Mouse (Mus musculus): ENCODE measurements around the gene Myh14. TPM values are rescaled to one million over a fixed set of nuclear protein-coding genes. Genes with fewer than 3 reads are reported as not detected.

The Myh14 gene
- total and polyA plus RNA-seq, 3 experiments: 0.09 to 1.5 (median 0.60) TPM

GRCm38 (mm10) chr7:44586930-44587329, 83.7 kb downstream of the Myh14 start:
- no peak overlapping the region for H3K9ac ChIP-seq (ENCODE audit: insufficient read depth, low read depth)
- dilution Hi-C loops (cut with MboI; ENCODE audit: extremely low pct_ligation_motif_present, extremely low pct_unique_long_range_greater_than_20kb, low sequenced_read_pairs): no loop called here
- no peak overlapping the region for H3K4me3 ChIP-seq (replicated peaks in 1 of 3; ENCODE audit: low read depth in 2 of 3, low read length in 2 of 3, poor library complexity in 1 of 3)

GRCm38 (mm10) chr7:44586518-44586917, 84.1 kb downstream of the Myh14 start:
- H3K27me3 ChIP-seq (replicated peaks): peaks cover 4% of the 10 kb centered on the region

More at GRCm38 (mm10) chr7:44586930-44587329, 83.7 kb downstream of the Myh14 start:
- no peak for DNase-seq (ENCODE audit: extremely low read depth)
- Histone ChIP-seq H3K9me3 (replicated peaks; ENCODE audit: low read length) (peaks cover 2% of the 10 kb centered on the region), H3K27me3 (replicated peaks) (peaks cover 8% of the 10 kb centered on the region), H3K36me3 (replicated peaks in 1 of 2; ENCODE audit: control insufficient read depth in 1 of 2, insufficient read depth in 1 of 2, low read length in 1 of 2) (peaks cover 31 to 62% of the 10 kb centered on the region in 2 experiments), H3K4me1 (ENCODE audit: control insufficient read depth in 1 of 2, insufficient read depth in 2 of 2) (peaks cover 9 to 32% of the 10 kb centered on the region in 2 experiments), H3K79me2 (replicated peaks; ENCODE audit: control insufficient read depth, extremely low read depth, insufficient read depth, poor library complexity, severe bottlenecking) (no peaks in the 10 kb centered on the region), H3K27ac (ENCODE audit: insufficient read depth, low read depth) (no peak overlapping the region), H3K4me2 (ENCODE audit: insufficient read depth, low read depth, poor library complexity, severe bottlenecking) (no peak overlapping the region)
- TF ChIP-seq RCOR1 (conservative IDR thresholded peaks at IDR 0.05; ENCODE audit: low read depth, low read length): no peak
- TF ChIP-seq CTCF (conservative IDR thresholded peaks at IDR 0.05 in 1 of 2, IDR thresholded peaks at IDR 0.05 in 1 of 2; ENCODE audit: low read depth in 2 of 2, low read length in 2 of 2): no peak
- TF ChIP-seq NRF1 (IDR thresholded peaks at IDR 0.05; ENCODE audit: low read depth, low read length): no peak
- TF ChIP-seq PAX5 (IDR thresholded peaks at IDR 0.05; ENCODE audit: low read length): no peak
- TF ChIP-seq SIN3A (IDR thresholded peaks at IDR 0.05; ENCODE audit: low read length): no peak
- TF ChIP-seq ETS1 (conservative IDR thresholded peaks at IDR 0.05; ENCODE audit: low read depth, low read length): no peak
- no peak for TF ChIP-seq TBP (conservative IDR thresholded peaks at IDR 0.05; ENCODE audit: low read depth, low read length)
- no peak for TF ChIP-seq GABPA (IDR thresholded peaks at IDR 0.05; ENCODE audit: insufficient replicate concordance, low read depth, low read length)
- in situ Hi-C loops (cut with MboI; ENCODE audit: low pct_ligation_motif_present, low pct_unique_long_range_greater_than_20kb, low sequenced_read_pairs): loop anchor here (10.0 kb wide), 1 partner anchor 58 kb away; no protein-coding TSS in a partner anchor

More at GRCm38 (mm10) chr7:44586518-44586917, 84.1 kb downstream of the Myh14 start:
- Histone ChIP-seq H3K4me1 (ENCODE audit: control insufficient read depth in 1 of 2, insufficient read depth in 2 of 2) (peaks cover 9 to 28% of the 10 kb centered on the region in 2 experiments), H3K27ac (ENCODE audit: insufficient read depth, low read depth) (no peak overlapping the region), H3K9me3 (replicated peaks; ENCODE audit: low read length) (peaks cover 2% of the 10 kb centered on the region), H3K4me2 (ENCODE audit: insufficient read depth, low read depth, poor library complexity, severe bottlenecking) (no peak overlapping the region), H3K9ac (ENCODE audit: insufficient read depth, low read depth) (no peak overlapping the region), H3K36me3 (replicated peaks in 1 of 2; ENCODE audit: control insufficient read depth in 1 of 2, insufficient read depth in 1 of 2, low read length in 1 of 2) (peaks cover 33 to 66% of the 10 kb centered on the region in 2 experiments), H3K79me2 (replicated peaks; ENCODE audit: control insufficient read depth, extremely low read depth, insufficient read depth, poor library complexity, severe bottlenecking) (no peaks in the 10 kb centered on the region), H3K4me3 (replicated peaks in 1 of 3; ENCODE audit: low read depth in 2 of 3, low read length in 2 of 3, poor library complexity in 1 of 3) (no peak overlapping the region)
- TF ChIP-seq CHD1 (IDR thresholded peaks at IDR 0.05; ENCODE audit: low read depth, low read length) (no peak), MAX (IDR thresholded peaks at IDR 0.05; ENCODE audit: low read length) (no peak), ELF1 (IDR thresholded peaks at IDR 0.05; ENCODE audit: low read depth, low read length) (no peak), JUND (conservative IDR thresholded peaks at IDR 0.05; ENCODE audit: low read depth, low read length) (no peak), SIN3A (IDR thresholded peaks at IDR 0.05; ENCODE audit: low read length) (no peak), IRF4 (IDR thresholded peaks at IDR 0.05; ENCODE audit: low read depth, low read length) (no peak), EP300 (IDR thresholded peaks at IDR 0.05; ENCODE audit: low read length) (no peak), TCF12 (IDR thresholded peaks at IDR 0.05; ENCODE audit: low read depth, low read length) (no peak), ZMIZ1 (IDR thresholded peaks at IDR 0.05; ENCODE audit: low read depth, low read length) (no peak), ZKSCAN1 (IDR thresholded peaks at IDR 0.05; ENCODE audit: borderline replicate concordance, low read depth, low read length) (no peak), RCOR1 (conservative IDR thresholded peaks at IDR 0.05; ENCODE audit: low read depth, low read length) (no peak), CHD2 (IDR thresholded peaks at IDR 0.05; ENCODE audit: low read length) (no peak), E2F4 (IDR thresholded peaks at IDR 0.05; ENCODE audit: insufficient replicate concordance, low read depth, low read length) (no peak), MAZ (IDR thresholded peaks at IDR 0.05; ENCODE audit: low read depth, low read length) (no peak), JUN (IDR thresholded peaks at IDR 0.05; ENCODE audit: insufficient read depth, low read depth, low read length) (no peak)
- dilution Hi-C loops (cut with MboI; ENCODE audit: extremely low pct_ligation_motif_present, extremely low pct_unique_long_range_greater_than_20kb, low sequenced_read_pairs): no loop called here
- in situ Hi-C loops (cut with MboI; ENCODE audit: low pct_ligation_motif_present, low pct_unique_long_range_greater_than_20kb, low sequenced_read_pairs): loop anchor here (10.0 kb wide), 1 partner anchor 58 kb away; no protein-coding TSS in a partner anchor
- DNase-seq (ENCODE audit: extremely low read depth): no peak

Data from CH12.LX (cell line).